Mouse (Mus musculus): ENCODE measurements around the gene Manba.
"Not testable (repeated sequence)": the region's sequence is repeated elsewhere in the genome, so short reads cannot be mapped to it uniquely, and the experiment has no call there.

Manba gene

GRCm38 (mm10) chr3:135485128-135485899 is at the start of gene Manba:
TSS of gene Manba (plus strand) at chr3:135485611.
- in situ Hi-C loops (cut with MboI; ENCODE audit: unreplicated experiment in 2 of 2) = no loop called here

GRCm38 (mm10) chr3:135436901-135437616 is 48.4 kb upstream of the Manba start:
- in situ Hi-C loops (cut with MboI; ENCODE audit: unreplicated experiment in 2 of 2) = loop anchor here in 1 of 2 experiments (25.0 kb wide), 1 partner anchor 1250 kb away; no protein-coding TSS in a partner anchor

- in situ Hi-C loops (cut with MboI; ENCODE audit: unreplicated experiment in 2 of 2) = loop anchor here in 1 of 2 experiments (25.0 kb wide), 1 partner anchor 1249 kb away; no protein-coding TSS in a partner anchor
Measured at GRCm38 (mm10) chr3:135437758-135438495, 47.5 kb upstream of the Manba start, which contains the start of gene Ube2d3. TSS of gene Ube2d3 (plus strand) at chr3:135438149.

GRCm38 (mm10) chr3:135438531-135438912 is 46.9 kb upstream of the Manba start:
- in situ Hi-C loops (cut with MboI; ENCODE audit: unreplicated experiment in 2 of 2) = loop anchor here in 1 of 2 experiments (25.0 kb wide), 1 partner anchor 1249 kb away; no protein-coding TSS in a partner anchor

- in situ Hi-C loops (cut with MboI; ENCODE audit: unreplicated experiment in 2 of 2) = loop anchor here in 1 of 2 experiments (25.0 kb wide), 1 partner anchor 1248 kb away; no protein-coding TSS in a partner anchor
Measured at GRCm38 (mm10) chr3:135438913-135439531, 46.4 kb upstream of the Manba start.

- in situ Hi-C loops (cut with MboI; ENCODE audit: unreplicated experiment in 2 of 2) = loop anchor here in 1 of 2 experiments (25.0 kb wide), 1 partner anchor 1248 kb away; no protein-coding TSS in a partner anchor
Measured at GRCm38 (mm10) chr3:135439651-135440050, 45.8 kb upstream of the Manba start.

- in situ Hi-C loops (cut with MboI; ENCODE audit: unreplicated experiment in 2 of 2) = loop anchor here in 1 of 2 experiments (25.0 kb wide), 1 partner anchor 1247 kb away; no protein-coding TSS in a partner anchor
Measured at GRCm38 (mm10) chr3:135440221-135440620, 45.2 kb upstream of the Manba start.

GRCm38 (mm10) chr3:135440621-135441020 is 44.8 kb upstream of the Manba start:
- in situ Hi-C loops (cut with MboI; ENCODE audit: unreplicated experiment in 2 of 2) = loop anchor here in 1 of 2 experiments (25.0 kb wide), 1 partner anchor 1247 kb away; no protein-coding TSS in a partner anchor

- in situ Hi-C loops (cut with MboI; ENCODE audit: unreplicated experiment in 2 of 2) = loop anchor here in 1 of 2 experiments (25.0 kb wide), 1 partner anchor 1242 kb away; no protein-coding TSS in a partner anchor
Measured at GRCm38 (mm10) chr3:135444930-135445329, 40.5 kb upstream of the Manba start.

GRCm38 (mm10) chr3:135458981-135459380 is 26.4 kb upstream of the Manba start:
- in situ Hi-C loops (cut with MboI; ENCODE audit: unreplicated experiment in 2 of 2) = no loop called here

- in situ Hi-C loops (cut with MboI; ENCODE audit: unreplicated experiment in 2 of 2) = no loop called here
Measured at GRCm38 (mm10) chr3:135468402-135468801, 17.0 kb upstream of the Manba start.

- in situ Hi-C loops (cut with MboI; ENCODE audit: unreplicated experiment in 2 of 2) = no loop called here
Measured at GRCm38 (mm10) chr3:135469146-135469545, 16.3 kb upstream of the Manba start.

GRCm38 (mm10) chr3:135469974-135470373 is 15.4 kb upstream of the Manba start:
- in situ Hi-C loops (cut with MboI; ENCODE audit: unreplicated experiment in 2 of 2) = no loop called here

GRCm38 (mm10) chr3:135470823-135471222 is 14.6 kb upstream of the Manba start:
- in situ Hi-C loops (cut with MboI; ENCODE audit: unreplicated experiment in 2 of 2) = no loop called here

GRCm38 (mm10) chr3:135475025-135475424 is 10.4 kb upstream of the Manba start:
- in situ Hi-C loops (cut with MboI; ENCODE audit: unreplicated experiment in 2 of 2) = no loop called here

- in situ Hi-C loops (cut with MboI; ENCODE audit: unreplicated experiment in 2 of 2) = no loop called here
Measured at GRCm38 (mm10) chr3:135476286-135476685, 9.1 kb upstream of the Manba start.

GRCm38 (mm10) chr3:135476977-135477376 is 8.4 kb upstream of the Manba start:
- in situ Hi-C loops (cut with MboI; ENCODE audit: unreplicated experiment in 2 of 2) = no loop called here

GRCm38 (mm10) chr3:135479090-135479489 is 6.3 kb upstream of the Manba start:
- in situ Hi-C loops (cut with MboI; ENCODE audit: unreplicated experiment in 2 of 2) = not testable (repeated sequence)

GRCm38 (mm10) chr3:135480767-135481166 is 4.6 kb upstream of the Manba start:
- in situ Hi-C loops (cut with MboI; ENCODE audit: unreplicated experiment in 2 of 2) = no loop called here

- in situ Hi-C loops (cut with MboI; ENCODE audit: unreplicated experiment in 2 of 2) = no loop called here
Measured at GRCm38 (mm10) chr3:135481608-135482007, 3.8 kb upstream of the Manba start.

Measured in v-Abl transformed pro-B cells (cell line).